ENCODE assay signal across 11 mouse cellular contexts in the genomic region with DNA sequence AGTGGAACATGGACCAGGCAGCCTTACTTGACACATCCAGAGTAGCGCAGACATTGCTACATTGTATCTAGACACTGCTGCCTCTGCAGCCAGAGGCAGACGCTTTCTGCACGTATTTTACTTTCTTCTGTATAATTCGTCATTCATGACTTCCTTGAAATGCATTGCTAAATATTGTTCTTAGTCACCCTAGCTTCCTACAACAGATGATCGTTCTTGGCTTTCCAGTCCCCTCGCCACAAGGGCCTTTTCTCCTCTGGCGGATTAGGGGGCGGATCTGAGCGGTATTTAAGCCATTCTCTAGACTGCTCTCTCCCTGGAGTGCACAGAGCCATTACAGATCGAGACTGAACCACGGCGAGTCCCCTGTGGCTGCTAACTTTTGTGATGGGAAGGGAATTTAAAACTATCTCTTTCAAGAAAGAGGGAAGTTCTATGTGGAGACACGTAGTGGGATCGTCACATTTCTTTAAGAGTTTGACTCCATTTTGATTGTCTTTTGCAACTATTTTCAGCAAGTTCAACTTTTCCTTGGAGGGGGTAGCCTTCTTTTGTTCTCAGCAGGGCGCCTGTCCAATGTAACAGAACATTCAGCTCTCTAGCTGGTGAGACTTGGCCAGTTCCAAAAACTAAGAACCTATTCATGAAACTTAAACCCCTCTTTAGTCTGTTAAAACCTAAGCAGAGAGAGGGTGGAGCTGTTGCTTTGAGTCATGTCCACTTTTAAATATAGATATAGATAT. TPM values are rescaled to one million over a fixed set of nuclear protein-coding genes. Genes with fewer than 3 reads are reported as not detected.
DNase-seq lines count a peak whose midpoint lies in the region; ATAC-seq lines count a peak whose summit lies in the region.
"Had no signal": no experiment of that assay in that cellular context is flagged by ENCODE, and none has a peak within 500 bp of the region (broad histone marks: within the 10 kb centered on the region; RNA-seq: fewer than 3 reads in every experiment).

No protein-coding gene starts in this region.

- no peak overlapping the region for H3K4me3 ChIP-seq in neural tube, embryonic 12.5 days
- H3K4me3 ChIP-seq in forebrain, embryonic 10.5 days = peak overlapping the region; percentile 11
- H3K4me3 ChIP-seq in limb, embryonic 13.5 days = no peak overlapping the region
- H3K4me3 ChIP-seq in stomach, embryonic 16.5 days (replicated peaks; ENCODE audit: low read length) = no peak overlapping the region

- H3K27ac ChIP-seq in neural tube, embryonic 12.5 days = no peak overlapping the region
- peak overlapping the region; percentile 72 for H3K27ac ChIP-seq in forebrain, embryonic 10.5 days
- H3K27ac ChIP-seq in limb, embryonic 13.5 days = no peak overlapping the region
- peak overlapping the region; percentile 55; the same call in 1 of the 2 replicates for H3K27ac ChIP-seq in stomach, embryonic 16.5 days (ENCODE audit: low read length)

- peak overlapping the region; percentile 40 for H3K4me2 ChIP-seq in neural tube, embryonic 12.5 days (replicated peaks)
- peak overlapping the region; percentile 30 for H3K4me2 ChIP-seq in limb, embryonic 13.5 days (replicated peaks)
- H3K4me2 ChIP-seq in stomach, embryonic 16.5 days (ENCODE audit: low read depth, low read length) = peak overlapping the region; percentile 3; the same call in 1 of the 2 replicates

- no peak for DNase-seq in neural tube, embryonic 10.5 days (ENCODE audit: extremely low spot score, low spot score)
- peak; percentile 62 for DNase-seq in forebrain, embryonic 10.5 days (ENCODE audit: extremely low spot score, low spot score)
- no peak for DNase-seq in adrenal gland, postnatal 14 days
- DNase-seq in layer of hippocampus, postnatal 36 days = no peak
- DNase-seq: adrenal gland, adult 2 months; gastrocnemius, postnatal 14 days had no signal

- 0 out of 2 replicates have a peak, but pooled peaks have one; percentile 31 for ATAC-seq in neural tube, embryonic 12.5 days (ENCODE audit: low FRiP score, low read depth)
- no peak for ATAC-seq in limb, embryonic 13.5 days (ENCODE audit: low FRiP score, low read depth)
- no peak for ATAC-seq in stomach, embryonic 16.5 days (ENCODE audit: insufficient read depth, low FRiP score)

- no peaks in the 10 kb centered on the region for H3K27me3 ChIP-seq in neural tube, embryonic 12.5 days (replicated peaks)
- H3K27me3 ChIP-seq in forebrain, embryonic 10.5 days (ENCODE audit: poor library complexity, severe bottlenecking) = peaks cover 24% of the 10 kb centered on the region; the same call in 1 of the 2 replicates
- H3K27me3 ChIP-seq in limb, embryonic 13.5 days = peaks cover 2% of the 10 kb centered on the region; the same call in 1 of the 2 replicates
- H3K27me3 ChIP-seq in stomach, embryonic 16.5 days (ENCODE audit: control insufficient read depth, insufficient read depth, low read length) = no peaks in the 10 kb centered on the region

- no peaks in the 10 kb centered on the region for H3K36me3 ChIP-seq in neural tube, embryonic 12.5 days
- peaks cover 33% of the 10 kb centered on the region for H3K36me3 ChIP-seq in forebrain, embryonic 10.5 days (replicated peaks)
- H3K36me3 ChIP-seq in limb, embryonic 13.5 days = peaks cover 3% of the 10 kb centered on the region
- no peaks in the 10 kb centered on the region for H3K36me3 ChIP-seq in stomach, embryonic 16.5 days (ENCODE audit: control insufficient read depth, insufficient read depth, low read length)

- WGBS in neural tube, embryonic 12.5 days = 17% methylated on average over 15 of the region's 15 CpGs
- 13% methylated on average over 15 of the region's 15 CpGs for WGBS in forebrain, embryonic 10.5 days
- 41% methylated on average over 15 of the region's 15 CpGs for WGBS in limb, embryonic 13.5 days
- 44% methylated on average over 15 of the region's 15 CpGs for WGBS in stomach, embryonic 16.5 days

- no peak overlapping the region for H3K9ac ChIP-seq in neural tube, embryonic 12.5 days
- no peak overlapping the region for H3K9ac ChIP-seq in limb, embryonic 13.5 days
- no peak overlapping the region; the same call in 1 of the 2 replicates for H3K9ac ChIP-seq in stomach, embryonic 16.5 days (ENCODE audit: low read length)

- H3K4me1 ChIP-seq in neural tube, embryonic 12.5 days = peaks cover 22% of the 10 kb centered on the region
- peaks cover 64% of the 10 kb centered on the region for H3K4me1 ChIP-seq in forebrain, embryonic 10.5 days
- peaks cover 50% of the 10 kb centered on the region for H3K4me1 ChIP-seq in limb, embryonic 13.5 days
- peaks cover 13% of the 10 kb centered on the region for H3K4me1 ChIP-seq in stomach, embryonic 16.5 days (ENCODE audit: control insufficient read depth, insufficient read depth, low read length)

- H3K9me3 ChIP-seq in neural tube, embryonic 12.5 days = no peaks in the 10 kb centered on the region
- no peaks in the 10 kb centered on the region for H3K9me3 ChIP-seq in forebrain, embryonic 10.5 days
- H3K9me3 ChIP-seq in limb, embryonic 13.5 days = no peaks in the 10 kb centered on the region
- no peaks in the 10 kb centered on the region for H3K9me3 ChIP-seq in stomach, embryonic 16.5 days (replicated peaks; ENCODE audit: control insufficient read depth, low read length)

RNA-seq across cellular contexts. Expression of gene Rgcc, which starts 10.6 kb away (rescaled TPM):
- 55.8 and 69.6 TPM in 2 replicates for polyA plus RNA-seq in neural tube, embryonic 12.5 days (2016; fragmentation: Nextera tagmentation; extraction: Ambion mirVana)
- polyA plus RNA-seq in forebrain, embryonic 10.5 days (2016; fragmentation: Nextera tagmentation; extraction: Ambion mirVana) = 52.1 and 60.1 TPM in 2 replicates
- 58.6 and 58.7 TPM in 2 replicates for polyA plus RNA-seq in limb, embryonic 13.5 days (2015; fragmentation: Nextera tagmentation; extraction: Ambion mirVana)
- 56.3 and 57.8 TPM in 2 replicates for polyA plus RNA-seq in stomach, embryonic 16.5 days (2015; fragmentation: Nextera tagmentation; extraction: Ambion mirVana)
- 172 and 203 TPM in 2 replicates for total RNA-seq in adrenal gland, postnatal 14 days (2021)
- total RNA-seq in layer of hippocampus, postnatal 36 days (2021) = 10 to 100 TPM; 44.6 to 44.8 TPM

RNA-seq across cellular contexts. Expression of gene Zfp957, which starts 43.7 kb away (rescaled TPM):
- not detected in 2 replicates for polyA plus RNA-seq in neural tube, embryonic 12.5 days (2016; fragmentation: Nextera tagmentation; extraction: Ambion mirVana)
- polyA plus RNA-seq in forebrain, embryonic 10.5 days (2016; fragmentation: Nextera tagmentation; extraction: Ambion mirVana) = not detected in 2 replicates
- not detected in 2 replicates for polyA plus RNA-seq in limb, embryonic 13.5 days (2015; fragmentation: Nextera tagmentation; extraction: Ambion mirVana)
- not detected in 2 replicates for polyA plus RNA-seq in stomach, embryonic 16.5 days (2015; fragmentation: Nextera tagmentation; extraction: Ambion mirVana)
- not detected in 2 replicates for total RNA-seq in adrenal gland, postnatal 14 days (2021)
- total RNA-seq in layer of hippocampus, postnatal 36 days (2021) = not detected
- total RNA-seq: adrenal gland, adult 2 months; gastrocnemius, postnatal 14 days had no signal
- polyA plus RNA-seq: adrenal gland, adult 2 months; lung, embryonic 16.5 days; spleen, adult 2 months had no signal

Comparison
In these comparisons a context has a peak if more than half of its experiments do, and no peak if none do; other contexts are left out.
1. H3K27ac ChIP-seq: peak in forebrain, embryonic 10.5 days (single experiment) and stomach, embryonic 16.5 days (single experiment); none in neural tube, embryonic 12.5 days (single experiment) and limb, embryonic 13.5 days (single experiment).
2. Peak in every context shown above with its lines, with median percentiles within 50 percentile points of each other: H3K4me2 ChIP-seq.